Mouse (Mus musculus): ENCODE results near the gene Znrf2.

The Znrf2 gene

DNA sequence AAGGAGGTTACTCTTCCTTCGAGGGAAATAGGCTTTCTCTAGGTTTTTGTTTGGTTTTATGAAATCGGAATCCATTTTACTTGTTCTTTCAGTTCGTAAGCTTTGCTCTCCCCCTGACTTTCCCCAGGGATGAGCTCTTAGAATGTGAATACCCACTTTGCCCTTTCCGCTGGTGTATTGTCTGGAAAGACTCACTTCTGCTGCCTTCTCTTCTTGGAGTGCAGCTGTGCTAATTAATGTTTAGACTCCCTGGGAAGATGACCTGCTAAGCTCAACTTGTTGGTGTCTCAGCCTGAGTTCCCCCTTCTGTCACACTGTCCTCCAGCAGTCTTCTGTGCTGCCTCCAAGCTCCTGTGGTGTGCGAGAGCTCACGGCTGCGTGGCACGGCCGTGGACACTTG lies 73.5 kb downstream of the Znrf2 start:
- no peaks in the 10 kb centered on the region for H3K9me3 ChIP-seq (ENCODE audit: low read length)
- no peaks in the 10 kb centered on the region for H3K27me3 ChIP-seq (ENCODE audit: insufficient read depth, low read length)
- H3K4me3 ChIP-seq (replicated peaks; ENCODE audit: low read length) = peak overlapping the region; percentile 46
- H3K4me1 ChIP-seq (replicated peaks; ENCODE audit: low read depth, low read length) = peaks cover 47% of the 10 kb centered on the region
- TF ChIP-seq CTCF (conservative IDR thresholded peaks at IDR 0.05; ENCODE audit: low read length) (no peak), NANOG (IDR thresholded peaks at IDR 0.05; ENCODE audit: borderline replicate concordance, low read length) (no peak), POU5F1 (IDR thresholded peaks at IDR 0.05; ENCODE audit: borderline replicate concordance, low read length) (no peak)
- H3K36me3 ChIP-seq (ENCODE audit: insufficient read depth, low read length) = peaks cover 56% of the 10 kb centered on the region

DNA sequence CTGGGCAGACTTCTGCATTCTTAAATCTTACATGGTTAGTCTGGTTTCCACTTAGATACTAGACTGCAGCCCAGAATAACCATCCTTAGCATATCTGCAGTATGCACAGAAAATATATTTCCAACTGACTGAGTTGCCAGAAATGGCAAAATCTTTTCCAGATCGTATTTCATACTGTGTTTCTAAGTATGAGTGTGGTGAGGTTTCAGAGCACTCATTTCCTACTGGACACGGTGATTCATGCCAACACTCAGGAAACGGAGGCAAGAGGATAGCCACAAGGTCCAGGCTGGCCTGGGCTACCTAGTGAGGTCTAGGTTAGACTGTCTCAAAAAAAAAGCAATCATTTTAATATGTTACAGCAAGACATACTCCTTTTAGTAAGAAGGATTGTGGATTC lies 74.7 kb downstream of the Znrf2 start:
- Histone ChIP-seq H3K27me3 (ENCODE audit: insufficient read depth, low read length) (no peaks in the 10 kb centered on the region), H3K9me3 (ENCODE audit: low read length) (no peaks in the 10 kb centered on the region), H3K4me3 (replicated peaks; ENCODE audit: low read length) (no peak overlapping the region), H3K36me3 (ENCODE audit: insufficient read depth, low read length) (peaks cover 54% of the 10 kb centered on the region), H3K4me1 (replicated peaks; ENCODE audit: low read depth, low read length) (peaks cover 35% of the 10 kb centered on the region)
- no peak for TF ChIP-seq NANOG (IDR thresholded peaks at IDR 0.05; ENCODE audit: borderline replicate concordance, low read length)
- no peak for TF ChIP-seq POU5F1 (IDR thresholded peaks at IDR 0.05; ENCODE audit: borderline replicate concordance, low read length)
- no peak for TF ChIP-seq CTCF (conservative IDR thresholded peaks at IDR 0.05; ENCODE audit: low read length)

- H3K36me3 ChIP-seq (ENCODE audit: insufficient read depth, low read length) = 0 out of 2 replicates have a peak, but pooled peaks cover 15% of the 10 kb centered on the region
- H3K9me3 ChIP-seq (ENCODE audit: low read length) = peaks cover 8% of the 10 kb centered on the region
- H3K27me3 ChIP-seq (ENCODE audit: insufficient read depth, low read length) = no peaks in the 10 kb centered on the region
- TF ChIP-seq CTCF (conservative IDR thresholded peaks at IDR 0.05; ENCODE audit: low read length) (no peak), NANOG (IDR thresholded peaks at IDR 0.05; ENCODE audit: borderline replicate concordance, low read length) (no peak), POU5F1 (IDR thresholded peaks at IDR 0.05; ENCODE audit: borderline replicate concordance, low read length) (no peak)
- no peaks in the 10 kb centered on the region for H3K4me1 ChIP-seq (replicated peaks; ENCODE audit: low read depth, low read length)
- H3K4me3 ChIP-seq (replicated peaks; ENCODE audit: low read length) = no peak overlapping the region
Measured at GRCm38 (mm10) chr6:54900256-54900655, 83.5 kb downstream of the Znrf2 start.

DNA sequence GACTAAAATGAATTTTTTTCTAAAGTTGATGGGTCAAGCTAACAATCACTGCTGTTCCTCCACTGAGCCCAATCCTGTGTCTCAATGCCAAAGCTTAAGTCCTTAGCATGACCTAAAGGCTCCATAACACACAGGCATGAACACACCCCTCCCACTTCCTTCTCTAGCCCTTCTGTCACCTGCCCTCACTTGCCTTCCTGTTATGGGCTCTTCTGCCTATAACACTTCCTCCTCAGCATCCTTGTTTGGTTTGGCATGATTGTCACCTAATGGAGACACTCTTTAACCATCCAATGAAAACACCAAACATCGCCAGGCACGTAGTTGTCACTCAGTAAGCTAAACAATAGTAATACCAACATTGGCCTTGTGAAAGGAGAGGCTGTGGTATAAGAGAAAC lies 85.8 kb downstream of the Znrf2 start:
- Histone ChIP-seq H3K9me3 (ENCODE audit: low read length) (peaks cover 10% of the 10 kb centered on the region), H3K36me3 (ENCODE audit: insufficient read depth, low read length) (0 out of 2 replicates have a peak, but pooled peaks cover 7% of the 10 kb centered on the region), H3K4me1 (replicated peaks; ENCODE audit: low read depth, low read length) (no peaks in the 10 kb centered on the region), H3K27me3 (ENCODE audit: insufficient read depth, low read length) (no peaks in the 10 kb centered on the region), H3K4me3 (replicated peaks; ENCODE audit: low read length) (no peak overlapping the region)
- TF ChIP-seq CTCF (conservative IDR thresholded peaks at IDR 0.05; ENCODE audit: low read length) (no peak), NANOG (IDR thresholded peaks at IDR 0.05; ENCODE audit: borderline replicate concordance, low read length) (no peak), POU5F1 (IDR thresholded peaks at IDR 0.05; ENCODE audit: borderline replicate concordance, low read length) (no peak)

- no peaks in the 10 kb centered on the region for H3K27me3 ChIP-seq (ENCODE audit: insufficient read depth, low read length)
- no peak overlapping the region for H3K4me3 ChIP-seq (replicated peaks; ENCODE audit: low read length)
- H3K4me1 ChIP-seq (replicated peaks; ENCODE audit: low read depth, low read length) = no peaks in the 10 kb centered on the region
- TF ChIP-seq POU5F1 (IDR thresholded peaks at IDR 0.05; ENCODE audit: borderline replicate concordance, low read length) (no peak), CTCF (conservative IDR thresholded peaks at IDR 0.05; ENCODE audit: low read length) (no peak)
- 0 out of 2 replicates have a peak, but pooled peaks cover 2% of the 10 kb centered on the region for H3K36me3 ChIP-seq (ENCODE audit: insufficient read depth, low read length)
- H3K9me3 ChIP-seq (ENCODE audit: low read length) = peaks cover 10% of the 10 kb centered on the region
Measured at GRCm38 (mm10) chr6:54906053-54907040, 89.6 kb downstream of the Znrf2 start.

DNA sequence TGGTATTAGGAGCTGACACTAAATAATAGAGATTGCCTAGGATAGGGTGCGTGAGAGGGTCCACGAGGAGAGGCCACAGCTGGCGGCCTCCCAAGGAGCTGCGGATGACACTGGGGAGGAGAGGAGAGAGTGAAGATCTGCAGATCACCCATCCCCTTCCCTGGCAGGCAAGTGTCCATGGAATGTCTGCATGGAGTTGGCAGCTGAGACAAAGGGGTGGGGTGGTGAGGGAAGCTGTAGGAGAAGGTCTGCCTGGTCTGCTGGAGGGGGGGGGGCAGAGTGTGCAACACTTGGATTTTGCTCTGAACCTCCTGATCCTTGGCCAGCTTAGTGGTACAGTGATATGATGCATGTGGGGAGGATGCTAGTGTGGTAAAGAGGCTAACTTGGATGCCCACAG lies 98.3 kb downstream of the Znrf2 start:
- H3K4me1 ChIP-seq (replicated peaks; ENCODE audit: low read depth, low read length) = peaks cover 10% of the 10 kb centered on the region
- no peaks in the 10 kb centered on the region for H3K36me3 ChIP-seq (ENCODE audit: insufficient read depth, low read length)
- H3K4me3 ChIP-seq (replicated peaks; ENCODE audit: low read length) = no peak overlapping the region

DNA sequence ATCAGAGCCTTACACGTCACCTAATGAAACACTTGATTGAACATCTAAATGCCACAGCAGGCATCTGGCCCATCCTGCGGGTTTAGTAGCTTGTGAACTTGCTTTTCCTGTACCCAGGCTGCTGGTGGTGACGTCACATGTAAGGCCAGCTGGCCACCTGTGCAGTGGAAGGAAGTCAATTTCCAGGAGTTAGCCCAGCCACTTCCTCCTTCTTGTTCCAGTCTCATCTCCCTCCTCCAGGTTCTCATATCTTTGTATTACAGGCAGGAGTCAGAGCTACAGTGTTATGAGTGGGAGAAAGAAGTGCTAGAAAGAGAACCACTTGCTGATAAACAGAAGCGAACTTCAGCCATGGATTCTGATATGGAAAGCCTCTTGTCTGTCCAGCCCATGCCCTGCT lies 99.4 kb downstream of the Znrf2 start:
- no peak for TF ChIP-seq POU5F1 (IDR thresholded peaks at IDR 0.05; ENCODE audit: borderline replicate concordance, low read length)
- no peak for TF ChIP-seq NANOG (IDR thresholded peaks at IDR 0.05; ENCODE audit: borderline replicate concordance, low read length)
- TF ChIP-seq CTCF (conservative IDR thresholded peaks at IDR 0.05; ENCODE audit: low read length) = no peak
- peaks cover 10% of the 10 kb centered on the region for H3K4me1 ChIP-seq (replicated peaks; ENCODE audit: low read depth, low read length)
- peaks cover 6% of the 10 kb centered on the region; the same call in 1 of the 2 replicates for H3K27me3 ChIP-seq (ENCODE audit: insufficient read depth, low read length)
- H3K4me3 ChIP-seq (replicated peaks; ENCODE audit: low read length) = no peak overlapping the region
- H3K36me3 ChIP-seq (ENCODE audit: insufficient read depth, low read length) = no peaks in the 10 kb centered on the region
- no peaks in the 10 kb centered on the region for H3K9me3 ChIP-seq (ENCODE audit: low read length)

More for the DNA sequence above, 98.3 kb downstream of the Znrf2 start:
- no peaks in the 10 kb centered on the region for H3K9me3 ChIP-seq (ENCODE audit: low read length)
- H3K27me3 ChIP-seq (ENCODE audit: insufficient read depth, low read length) = peaks cover 6% of the 10 kb centered on the region; the same call in 1 of the 2 replicates
- no peak for TF ChIP-seq CTCF (conservative IDR thresholded peaks at IDR 0.05; ENCODE audit: low read length)
- TF ChIP-seq POU5F1 (IDR thresholded peaks at IDR 0.05; ENCODE audit: borderline replicate concordance, low read length) = no peak
- no peak for TF ChIP-seq NANOG (IDR thresholded peaks at IDR 0.05; ENCODE audit: borderline replicate concordance, low read length)

DNA sequence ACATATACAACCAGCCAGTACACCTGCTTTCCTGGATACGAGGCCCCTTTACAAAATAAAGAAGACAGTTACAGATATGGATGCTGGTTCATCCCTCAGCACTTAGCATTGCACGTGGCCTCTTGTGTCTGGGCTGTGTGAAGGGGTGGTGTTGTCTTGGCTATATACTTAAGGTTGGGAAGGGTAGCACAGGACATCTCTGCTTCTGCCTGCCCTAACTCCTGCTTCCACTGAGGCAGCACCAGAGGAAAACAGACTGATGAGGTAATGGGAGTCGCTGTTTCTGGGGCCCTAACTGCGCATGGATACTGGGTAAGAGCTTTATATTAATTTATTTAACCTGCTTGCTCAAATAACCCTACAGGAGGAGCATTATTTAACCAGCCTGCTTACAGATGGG lies 100.2 kb downstream of the Znrf2 start:
- TF ChIP-seq NANOG (IDR thresholded peaks at IDR 0.05; ENCODE audit: borderline replicate concordance, low read length) = no peak
- TF ChIP-seq CTCF (conservative IDR thresholded peaks at IDR 0.05; ENCODE audit: low read length) = no peak
- TF ChIP-seq POU5F1 (IDR thresholded peaks at IDR 0.05; ENCODE audit: borderline replicate concordance, low read length) = no peak

More for the DNA sequence above, 100.2 kb downstream of the Znrf2 start:
- H3K27me3 ChIP-seq (ENCODE audit: insufficient read depth, low read length) = peaks cover 6% of the 10 kb centered on the region; the same call in 1 of the 2 replicates
- H3K36me3 ChIP-seq (ENCODE audit: insufficient read depth, low read length) = no peaks in the 10 kb centered on the region
- H3K4me1 ChIP-seq (replicated peaks; ENCODE audit: low read depth, low read length) = peaks cover 10% of the 10 kb centered on the region
- H3K4me3 ChIP-seq (replicated peaks; ENCODE audit: low read length) = no peak overlapping the region
- H3K9me3 ChIP-seq (ENCODE audit: low read length) = no peaks in the 10 kb centered on the region

Measured in E14TG2a.4 (cell line).